Mouse (Mus musculus) thymus, adult 2 months (tissue): Measurements from ENCODE around the gene Gm3383. TPM values are rescaled to one million over a fixed set of nuclear protein-coding genes. Genes with fewer than 3 reads are reported as not detected.
"Not testable (repeated sequence)": the region's sequence is repeated elsewhere in the genome, so short reads cannot be mapped to it uniquely, and the experiment has no call there.

Source experiments
- DNase-seq: peaks from one replicate; pipeline ENCODE4 v3.0.0; 2021
- H3K27ac ChIP-seq: fragments of 200-500 bp; 2 replicates; pipeline ENCODE4 v1.5.1; 2012; ENCODE audit warnings: low read length, control low read depth; ENCODE audit not compliant: control insufficient read depth, insufficient read depth
- H3K27me3 ChIP-seq: fragments of 200-500 bp; 2 replicates; pipeline ENCODE4 v1.6.1; 2012; ENCODE audit warnings: mild to moderate bottlenecking, low read length, moderate library complexity, mixed read lengths; ENCODE audit not compliant: control insufficient read depth, insufficient read depth
- H3K36me3 ChIP-seq: fragments of 200-500 bp; 2 replicates; pipeline ENCODE4 v1.6.1; 2012; ENCODE audit warnings: mild to moderate bottlenecking, low read length, moderate library complexity; ENCODE audit not compliant: control insufficient read depth, insufficient read depth
- H3K4me1 ChIP-seq: fragments of 200-500 bp; replicated peaks from 2 replicates; pipeline ENCODE4 v1.6.1; 2012; ENCODE audit warnings: low read length; ENCODE audit not compliant: control insufficient read depth, insufficient read depth
- H3K4me3 ChIP-seq: fragments of 200-500 bp; 2 replicates; pipeline ENCODE4 v1.5.1; 2012; ENCODE audit warnings: mild to moderate bottlenecking, low read length, control low read depth, moderate library complexity; ENCODE audit not compliant: control insufficient read depth, insufficient read depth
- WGBS: fragments of 180-500 bp; shearing (Covaris S2); methylation state at CpG from one replicate; pipeline ENCODE4 v1.1.7; 2018; 5-methylcytosine and 5-hydroxymethylcytosine counted together
- polyA plus RNA-seq: library from polyadenylated mRNA; depleted of rRNA; stranded (reverse); fragments of >200 nt; gene quantifications from 2 replicates; pipeline ENCODE4 v1.2.3, GENCODE M21; 2012; rRNA removed

The Gm3383 gene
- 0.20 and 0.28 TPM in 2 replicates for polyA plus RNA-seq

- no CpG with 5 or more reads among the region's 3 CpGs for WGBS
- H3K27ac ChIP-seq, H3K4me1 ChIP-seq, H3K4me3 ChIP-seq, DNase-seq, H3K36me3 ChIP-seq, H3K27me3 ChIP-seq: not testable (repeated sequence)
Measured at GRCm38 (mm10) chr14:5807882-5808281, at the start of gene Gm3383. Gene Gm3383 (minus strand): TSS chr14:5807982.

- not testable (repeated sequence) for H3K27ac ChIP-seq, H3K27me3 ChIP-seq, H3K4me3 ChIP-seq, H3K4me1 ChIP-seq, H3K36me3 ChIP-seq
- WGBS, result 86% methylated on average over 3 of the region's 3 CpGs
- DNase-seq, result peak; percentile 1
Measured at GRCm38 (mm10) chr14:5855911-5856310, 48.1 kb upstream of the Gm3383 start.

- not testable (repeated sequence) for H3K4me3 ChIP-seq, H3K27me3 ChIP-seq, H3K36me3 ChIP-seq, H3K27ac ChIP-seq, DNase-seq, H3K4me1 ChIP-seq
- WGBS, result no CpG with 5 or more reads among the region's 3 CpGs
Measured at GRCm38 (mm10) chr14:5830229-5830628, 22.4 kb upstream of the Gm3383 start, which contains the start of gene Gm3424. Gene Gm3424 (minus strand): TSS chr14:5830329.

- H3K4me1 ChIP-seq, H3K27ac ChIP-seq, H3K27me3 ChIP-seq, H3K4me3 ChIP-seq, DNase-seq, H3K36me3 ChIP-seq: not testable (repeated sequence)
- no CpG with 5 or more reads among the region's 47 CpGs for WGBS
Measured at GRCm38 (mm10) chr14:5812699-5813356, 5.0 kb upstream of the Gm3383 start.

GRCm38 (mm10) chr14:5741477-5741876 is 66.3 kb downstream of the Gm3383 start, which contains the start of gene Gm3373:
Gene Gm3373 (minus strand): TSS chr14:5741577.
- H3K27me3 ChIP-seq, H3K36me3 ChIP-seq, H3K27ac ChIP-seq, H3K4me3 ChIP-seq, DNase-seq, H3K4me1 ChIP-seq: not testable (repeated sequence)
- no CpG with 5 or more reads among the region's 37 CpGs for WGBS

GRCm38 (mm10) chr14:5687357-5687756 is 120.4 kb downstream of the Gm3383 start, which contains the start of gene Gm9603:
Gene Gm9603 (minus strand): TSS chr14:5687457.
- not testable (repeated sequence) for H3K4me3 ChIP-seq, H3K4me1 ChIP-seq, H3K36me3 ChIP-seq, H3K27ac ChIP-seq, H3K27me3 ChIP-seq, DNase-seq
- no CpG with 5 or more reads among the region's 2 CpGs for WGBS

- H3K4me1 ChIP-seq, H3K27me3 ChIP-seq, H3K27ac ChIP-seq, DNase-seq, H3K4me3 ChIP-seq, H3K36me3 ChIP-seq: not testable (repeated sequence)
- WGBS, result no CpG with 5 or more reads among the region's 1 CpGs
Measured at GRCm38 (mm10) chr14:5632928-5633327, 174.9 kb downstream of the Gm3383 start, which contains the start of gene Gm8265. Gene Gm8265 (minus strand): TSS chr14:5633028.

Other genes starting within 250 kb of the Gm3383 start
- gene Gm8265, start 175.0 kb downstream of the Gm3383 start, polyA plus RNA-seq, result not detected in 2 replicates
- gene Gm9603, start 120.5 kb downstream of the Gm3383 start, polyA plus RNA-seq, result not detected in 2 replicates
- gene Gm3373, start 66.4 kb downstream of the Gm3383 start, polyA plus RNA-seq, result 0.14 and 1.1 TPM in 2 replicates
- not detected in 2 replicates for gene Gm3424, start 22.3 kb upstream of the Gm3383 start, polyA plus RNA-seq
- gene Gm8237, start 72.4 kb upstream of the Gm3383 start, polyA plus RNA-seq, result not detected in 2 replicates
- not detected in 2 replicates for gene Gm3248, start 153.8 kb upstream of the Gm3383 start, polyA plus RNA-seq
- gene Gm3453, start 171.2 kb upstream of the Gm3383 start, polyA plus RNA-seq, result not detected in 2 replicates